Mouse (Mus musculus): ENCODE data around the gene Fgf3. TPM values are rescaled to one million over a fixed set of nuclear protein-coding genes. Genes with fewer than 3 reads are reported as not detected.
"Not testable (repeated sequence)": the region's sequence is repeated elsewhere in the genome, so short reads cannot be mapped to it uniquely, and the experiment has no call there.

Fgf3 gene
- polyA plus RNA-seq, 1 experiment from 2014 or later, result not detected

DNA sequence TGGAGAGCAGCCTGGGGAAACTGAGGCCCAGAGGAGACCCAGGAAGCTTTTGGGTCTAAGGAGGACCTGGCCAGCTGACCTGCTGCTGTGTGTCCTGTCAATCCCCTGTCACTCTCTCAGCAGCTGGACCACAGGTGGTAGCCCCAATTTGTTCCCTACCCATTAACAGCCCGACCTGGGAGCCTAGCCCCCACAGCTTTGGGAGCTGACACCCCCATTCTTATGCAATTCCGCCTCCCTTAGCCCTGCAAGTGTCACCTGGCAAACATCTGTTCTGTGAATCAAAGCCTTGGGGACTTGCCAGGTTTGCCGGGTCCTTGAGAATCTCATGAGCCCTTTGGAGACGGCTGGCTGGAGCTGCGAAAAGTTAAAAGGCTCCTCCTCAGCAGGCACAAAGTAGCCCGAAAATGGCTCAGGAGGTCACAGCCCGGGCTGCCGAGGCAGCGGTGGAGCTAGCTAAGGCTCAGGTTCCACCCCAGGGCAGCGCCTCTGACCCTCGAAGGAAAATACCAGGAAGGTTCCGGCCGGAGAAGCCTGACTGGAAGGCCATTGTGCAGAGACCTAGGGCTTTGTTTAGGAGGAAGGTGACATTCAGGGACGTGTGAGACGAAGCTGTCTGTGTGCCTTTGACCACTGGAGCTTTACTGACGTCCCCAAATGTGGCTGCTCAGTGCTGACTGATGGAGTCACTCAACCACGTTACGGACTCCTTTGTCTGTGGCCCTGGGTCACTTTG, 50.8 kb downstream of the Fgf3 start:
- no peak for ATAC-seq
- H3K9me3 ChIP-seq, result no peaks in the 10 kb centered on the region
- no peaks in the 10 kb centered on the region for H3K4me1 ChIP-seq (replicated peaks)
- no peak overlapping the region for H3K27ac ChIP-seq
- H3K9ac ChIP-seq, result no peak overlapping the region
- no peak overlapping the region for H3K4me2 ChIP-seq (replicated peaks)
- H3K36me3 ChIP-seq, result no peaks in the 10 kb centered on the region
- peaks cover 16% of the 10 kb centered on the region for H3K27me3 ChIP-seq (replicated peaks)
- WGBS, result 11% methylated on average over 18 of the region's 18 CpGs
- H3K4me3 ChIP-seq (replicated peaks), result no peak overlapping the region

DNA sequence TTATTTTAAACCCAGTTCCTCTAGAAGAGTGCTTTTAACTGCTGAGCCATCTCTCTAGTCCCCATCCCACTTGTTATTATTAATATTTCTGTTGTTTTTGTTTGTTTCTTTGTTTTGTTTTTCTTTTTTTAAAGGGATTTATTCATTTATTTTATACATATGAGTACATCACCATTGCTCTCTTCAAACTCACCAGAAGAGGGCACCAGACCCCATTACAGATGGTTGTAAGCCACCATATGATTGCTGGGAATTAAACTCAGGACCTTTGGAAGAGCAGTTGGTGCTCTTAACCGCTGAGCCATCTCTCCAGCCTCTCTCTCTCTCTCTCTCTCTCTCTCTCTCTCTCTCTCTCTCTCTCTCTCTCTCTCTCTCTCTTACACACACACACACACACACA, 52.8 kb downstream of the Fgf3 start:
- not testable (repeated sequence) for H3K4me3 ChIP-seq (replicated peaks); H3K9ac ChIP-seq; H3K36me3 ChIP-seq; H3K27ac ChIP-seq; H3K9me3 ChIP-seq; ATAC-seq; H3K4me1 ChIP-seq (replicated peaks); H3K4me2 ChIP-seq (replicated peaks)
- H3K27me3 ChIP-seq (replicated peaks), result peaks cover 28% of the 10 kb centered on the region
- 94% methylated on average over 1 of the region's 1 CpGs for WGBS

DNA sequence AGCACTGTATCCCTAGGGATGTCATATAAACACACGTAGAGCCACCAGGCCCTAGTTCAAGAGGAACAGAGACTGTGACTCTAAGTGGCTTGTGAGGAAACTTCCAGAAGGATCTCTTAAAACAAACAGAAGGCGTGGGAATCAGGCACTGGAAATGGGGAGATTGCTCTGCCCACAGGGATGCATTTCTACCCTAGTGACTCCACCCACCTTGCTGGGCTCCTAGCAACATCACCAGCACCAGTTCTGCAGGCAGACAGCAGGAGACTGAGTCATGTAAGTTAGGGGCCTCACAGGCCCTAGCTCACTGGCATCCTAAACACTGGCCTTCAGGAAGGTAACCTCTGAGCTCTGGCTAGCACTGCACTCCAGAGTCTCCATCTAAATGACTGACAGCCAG, 54.0 kb downstream of the Fgf3 start:
- Histone ChIP-seq H3K4me3 (replicated peaks) (no peak overlapping the region), H3K27me3 (replicated peaks) (peaks cover 40% of the 10 kb centered on the region), H3K4me2 (replicated peaks) (no peak overlapping the region), H3K9ac (no peak overlapping the region), H3K9me3 (no peaks in the 10 kb centered on the region), H3K36me3 (no peaks in the 10 kb centered on the region), H3K27ac (no peak overlapping the region), H3K4me1 (replicated peaks) (peaks cover 19% of the 10 kb centered on the region)
- WGBS, result 71% methylated on average over 2 of the region's 2 CpGs
- no peak for ATAC-seq

DNA sequence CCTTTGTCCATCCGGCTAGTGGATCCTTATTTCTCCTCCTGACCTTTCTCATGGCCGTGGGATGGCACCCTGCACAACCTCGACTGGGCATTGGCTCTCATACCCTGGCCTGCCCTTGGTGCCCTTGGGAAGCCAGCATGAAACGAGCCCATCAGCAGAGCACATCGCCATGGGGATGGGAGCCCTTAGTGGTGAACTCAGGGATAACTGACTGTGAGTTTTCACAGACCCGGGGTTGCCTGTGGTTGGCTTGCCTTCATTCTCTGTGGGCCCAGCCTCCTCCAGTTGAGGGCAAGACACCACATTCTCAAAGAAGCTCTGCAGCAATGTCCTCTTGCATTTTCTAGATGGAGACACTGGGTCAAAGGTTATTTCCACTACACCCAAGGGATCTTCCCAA, 54.4 kb downstream of the Fgf3 start:
- no peak overlapping the region for H3K27ac ChIP-seq
- H3K27me3 ChIP-seq (replicated peaks), result peaks cover 45% of the 10 kb centered on the region
- no peak for ATAC-seq
- no peak overlapping the region for H3K4me2 ChIP-seq (replicated peaks)
- WGBS, result 53% methylated on average over 6 of the region's 6 CpGs
- no peak overlapping the region for H3K9ac ChIP-seq
- no peaks in the 10 kb centered on the region for H3K9me3 ChIP-seq
- H3K4me1 ChIP-seq (replicated peaks), result peaks cover 23% of the 10 kb centered on the region
- no peaks in the 10 kb centered on the region for H3K36me3 ChIP-seq
- H3K4me3 ChIP-seq (replicated peaks), result no peak overlapping the region

Other genes with a start within 250 kb of the Fgf3 start
- 23.6 and 27.8 TPM in 2 replicates for gene Ano1, start 86.1 kb upstream of the Fgf3 start, polyA plus RNA-seq (2015; fragmentation: Nextera tagmentation; extraction: Ambion mirVana)
- not detected in 2 replicates for gene Fgf4, start 9.3 kb downstream of the Fgf3 start, polyA plus RNA-seq (2015; fragmentation: Nextera tagmentation; extraction: Ambion mirVana)
- gene Fgf15, start 58.4 kb downstream of the Fgf3 start, polyA plus RNA-seq (2015; fragmentation: Nextera tagmentation; extraction: Ambion mirVana), result 0.23 TPM in 1 of 2 replicates, not detected in the other
- 24.1 and 25.2 TPM in 2 replicates for gene LTO1, start 77.0 kb downstream of the Fgf3 start, polyA plus RNA-seq (2015; fragmentation: Nextera tagmentation; extraction: Ambion mirVana)
- 66.8 and 77.9 TPM in 2 replicates for gene Ccnd1, start 101.8 kb downstream of the Fgf3 start, polyA plus RNA-seq (2015; fragmentation: Nextera tagmentation; extraction: Ambion mirVana)

Data from intestine, embryonic 15.5 days (tissue).